Mouse (Mus musculus): ENCODE measurements around the gene Stk40. TPM values are rescaled to one million over a fixed set of nuclear protein-coding genes. Genes with fewer than 3 reads are reported as not detected.
A peak's percentile ranks its signal among the peaks of the same experiment; 100 is the strongest.

Gene Stk40
- total and polyA plus RNA-seq, 2 experiments from 2014 or later: 17.3 to 22.8 TPM

GRCm38 (mm10) chr4:126147533-126148160, 43.9 kb downstream of the Stk40 start, which contains the start of gene Eva1b:
Gene Eva1b, plus strand, starts transcription at chr4:126147744.
- 7% methylated on average over 24 of the region's 24 CpGs for WGBS
- 0 out of 2 replicates have a peak, but pooled peaks cover 26% of the 10 kb centered on the region for H3K27me3 ChIP-seq (ENCODE audit: control insufficient read depth, insufficient read depth, low read length)
- peak within 1 kb of the TSS; percentile 80 for H3K27ac ChIP-seq (ENCODE audit: low read depth)
- DNase-seq (ENCODE audit: low spot score) (peak; percentile 62), ATAC-seq (ENCODE audit: insufficient read depth, low read depth) (peak; percentile 51)
- peaks cover 19% of the 10 kb centered on the region for H3K4me1 ChIP-seq (ENCODE audit: control insufficient read depth, insufficient read depth)
- H3K9me3 ChIP-seq (replicated peaks; ENCODE audit: control insufficient read depth, low read length): no peaks in the 10 kb centered on the region
- H3K4me3 ChIP-seq (ENCODE audit: low read depth, low read length): peak within 1 kb of the TSS; percentile 59
- TF ChIP-seq EP300 (IDR thresholded peaks at IDR 0.05; ENCODE audit: low read depth) (no peak), CTCF (IDR thresholded peaks at IDR 0.05; ENCODE audit: low read depth) (no peak)
- peak within 1 kb of the TSS; percentile 73 for H3K4me2 ChIP-seq (ENCODE audit: low read depth, low read length)
- peak within 1 kb of the TSS; percentile 72 for H3K9ac ChIP-seq (replicated peaks; ENCODE audit: low read depth, low read length)
- H3K36me3 ChIP-seq (replicated peaks; ENCODE audit: control insufficient read depth, insufficient read depth, low read length): peaks cover 7% of the 10 kb centered on the region

DNA sequence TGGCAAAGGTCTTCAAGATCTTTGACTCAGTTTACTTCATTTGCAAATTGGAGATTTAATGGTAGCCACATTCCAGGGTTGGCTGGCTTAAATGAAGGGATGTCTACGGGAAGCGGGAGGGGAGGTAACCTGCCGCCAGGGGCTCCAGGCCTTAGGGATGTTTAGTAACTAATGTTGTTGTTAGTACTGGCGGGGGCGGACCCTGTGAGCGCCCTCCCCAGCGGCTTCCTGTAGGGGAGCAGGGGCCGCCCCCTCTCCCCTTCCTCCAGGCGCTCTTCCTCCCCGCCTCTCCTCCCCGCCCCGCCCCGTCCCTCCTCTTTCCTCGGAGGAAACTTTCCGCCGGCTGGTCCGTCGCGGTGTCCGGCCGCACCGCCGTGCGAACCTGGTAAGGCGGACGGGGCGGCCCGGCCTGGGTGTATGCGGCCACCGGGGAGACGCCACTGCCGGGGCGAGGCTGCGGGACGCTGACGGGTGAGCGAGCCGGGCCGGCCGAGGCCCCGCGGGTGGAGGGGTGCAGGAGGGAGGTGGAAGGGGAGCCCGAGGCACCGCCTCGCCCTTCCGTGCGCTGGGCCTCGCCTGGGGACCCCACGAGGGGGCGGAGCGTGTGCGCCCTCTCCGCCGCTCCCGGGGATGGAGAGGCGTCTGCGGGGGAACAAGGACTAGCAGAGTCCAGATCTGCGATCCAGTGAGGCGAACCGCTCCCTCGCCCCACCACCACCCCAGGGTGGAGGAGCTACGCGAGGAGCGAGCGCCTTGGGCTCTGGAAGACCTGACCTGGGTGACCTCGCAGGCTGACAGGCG, 44.6 kb downstream of the Stk40 start:
- WGBS: 2% methylated on average over 60 of the region's 67 CpGs
- peaks cover 19% of the 10 kb centered on the region for H3K4me1 ChIP-seq (ENCODE audit: control insufficient read depth, insufficient read depth)
- no peak for TF ChIP-seq EP300 (IDR thresholded peaks at IDR 0.05; ENCODE audit: low read depth)

DNA sequence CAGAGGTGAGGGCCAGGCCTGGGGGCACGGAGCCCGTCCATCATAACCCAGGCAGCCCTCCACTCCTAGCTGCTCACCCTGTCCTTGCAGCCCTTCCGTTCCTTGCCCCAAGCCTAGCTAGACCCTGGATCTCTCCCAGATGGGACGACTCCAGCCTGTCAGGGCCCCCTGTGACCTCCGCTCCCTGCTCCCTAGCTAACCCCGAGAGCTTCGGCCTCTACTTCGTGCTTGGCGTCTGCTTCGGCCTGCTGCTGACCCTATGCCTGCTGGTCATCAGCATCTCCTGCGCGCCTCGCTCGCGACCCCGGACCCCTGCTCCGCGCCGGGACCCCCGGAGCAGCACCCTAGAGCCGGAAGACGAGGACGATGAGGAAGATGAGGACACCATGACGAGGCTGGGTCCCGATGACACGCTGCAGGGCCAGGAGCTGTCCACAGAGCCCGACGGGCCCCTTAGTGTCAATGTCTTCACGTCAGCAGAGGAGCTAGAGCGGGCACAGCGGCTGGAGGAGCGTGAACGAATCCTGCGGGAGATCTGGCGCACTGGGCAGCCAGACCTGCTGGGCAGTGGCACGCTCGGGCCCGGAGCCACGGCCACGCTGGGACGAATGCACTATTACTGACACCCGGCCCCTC, 45.4 kb downstream of the Stk40 start:
- ATAC-seq (ENCODE audit: insufficient read depth, low read depth): no peak
- Histone ChIP-seq H3K27ac (ENCODE audit: low read depth) (peak overlapping the region; percentile 80), H3K9me3 (replicated peaks; ENCODE audit: control insufficient read depth, low read length) (no peaks in the 10 kb centered on the region)

More for the DNA sequence above, 44.6 kb downstream of the Stk40 start:
- DNase-seq (ENCODE audit: low spot score) (peak; percentile 77), ATAC-seq (ENCODE audit: insufficient read depth, low read depth) (peak; percentile 68)
- Histone ChIP-seq H3K36me3 (replicated peaks; ENCODE audit: control insufficient read depth, insufficient read depth, low read length) (peaks cover 7% of the 10 kb centered on the region), H3K27me3 (ENCODE audit: control insufficient read depth, insufficient read depth, low read length) (0 out of 2 replicates have a peak, but pooled peaks cover 26% of the 10 kb centered on the region), H3K9me3 (replicated peaks; ENCODE audit: control insufficient read depth, low read length) (no peaks in the 10 kb centered on the region), H3K27ac (ENCODE audit: low read depth) (peak overlapping the region; percentile 80), H3K9ac (replicated peaks; ENCODE audit: low read depth, low read length) (peak overlapping the region; percentile 72), H3K4me2 (ENCODE audit: low read depth, low read length) (peak overlapping the region; percentile 73), H3K4me3 (ENCODE audit: low read depth, low read length) (peak overlapping the region; percentile 59)

GRCm38 (mm10) chr4:126149798-126150197, 46.0 kb downstream of the Stk40 start:
- Histone ChIP-seq H3K9ac (replicated peaks; ENCODE audit: low read depth, low read length) (peak overlapping the region; percentile 72; the same call in 1 of the 2 replicates), H3K27ac (ENCODE audit: low read depth) (peak overlapping the region; percentile 80), H3K9me3 (replicated peaks; ENCODE audit: control insufficient read depth, low read length) (no peaks in the 10 kb centered on the region), H3K27me3 (ENCODE audit: control insufficient read depth, insufficient read depth, low read length) (0 out of 2 replicates have a peak, but pooled peaks cover 26% of the 10 kb centered on the region), H3K4me1 (ENCODE audit: control insufficient read depth, insufficient read depth) (peaks cover 19% of the 10 kb centered on the region), H3K4me2 (ENCODE audit: low read depth, low read length) (peak overlapping the region; percentile 73), H3K4me3 (ENCODE audit: low read depth, low read length) (peak overlapping the region; percentile 59), H3K36me3 (replicated peaks; ENCODE audit: control insufficient read depth, insufficient read depth, low read length) (peaks cover 7% of the 10 kb centered on the region)
- TF ChIP-seq CTCF (IDR thresholded peaks at IDR 0.05; ENCODE audit: low read depth) (no peak), EP300 (IDR thresholded peaks at IDR 0.05; ENCODE audit: low read depth) (no peak)
- ATAC-seq (ENCODE audit: insufficient read depth, low read depth): no peak
- WGBS: 49% methylated on average over 10 of the region's 10 CpGs
- DNase-seq (ENCODE audit: low spot score): no peak

More for the DNA sequence above, 45.4 kb downstream of the Stk40 start:
- TF ChIP-seq CTCF (IDR thresholded peaks at IDR 0.05; ENCODE audit: low read depth) (no peak), EP300 (IDR thresholded peaks at IDR 0.05; ENCODE audit: low read depth) (no peak)
- Histone ChIP-seq H3K4me1 (ENCODE audit: control insufficient read depth, insufficient read depth) (peaks cover 19% of the 10 kb centered on the region), H3K9ac (replicated peaks; ENCODE audit: low read depth, low read length) (peak overlapping the region; percentile 72), H3K36me3 (replicated peaks; ENCODE audit: control insufficient read depth, insufficient read depth, low read length) (peaks cover 7% of the 10 kb centered on the region), H3K27me3 (ENCODE audit: control insufficient read depth, insufficient read depth, low read length) (0 out of 2 replicates have a peak, but pooled peaks cover 26% of the 10 kb centered on the region), H3K4me2 (ENCODE audit: low read depth, low read length) (peak overlapping the region; percentile 73), H3K4me3 (ENCODE audit: low read depth, low read length) (peak overlapping the region; percentile 59)
- DNase-seq (ENCODE audit: low spot score): no peak
- 24% methylated on average over 42 of the region's 42 CpGs for WGBS

GRCm38 (mm10) chr4:126150297-126150948, 46.7 kb downstream of the Stk40 start:
- Histone ChIP-seq H3K27me3 (ENCODE audit: control insufficient read depth, insufficient read depth, low read length) (0 out of 2 replicates have a peak, but pooled peaks cover 26% of the 10 kb centered on the region), H3K4me1 (ENCODE audit: control insufficient read depth, insufficient read depth) (peaks cover 19% of the 10 kb centered on the region), H3K27ac (ENCODE audit: low read depth) (peak overlapping the region; percentile 80), H3K36me3 (replicated peaks; ENCODE audit: control insufficient read depth, insufficient read depth, low read length) (peaks cover 7% of the 10 kb centered on the region), H3K9me3 (replicated peaks; ENCODE audit: control insufficient read depth, low read length) (no peaks in the 10 kb centered on the region), H3K9ac (replicated peaks; ENCODE audit: low read depth, low read length) (no peak overlapping the region), H3K4me3 (ENCODE audit: low read depth, low read length) (peak overlapping the region; percentile 59; the same call in 1 of the 2 replicates), H3K4me2 (ENCODE audit: low read depth, low read length) (peak overlapping the region; percentile 73)
- WGBS: 45% methylated on average over 16 of the region's 16 CpGs
- DNase-seq (ENCODE audit: low spot score) (peak; percentile 60), ATAC-seq (ENCODE audit: insufficient read depth, low read depth) (peak; percentile 66)
- peak; percentile 44; the same call in 1 of the 2 replicates for TF ChIP-seq EP300 (IDR thresholded peaks at IDR 0.05; ENCODE audit: low read depth)
- TF ChIP-seq CTCF (IDR thresholded peaks at IDR 0.05; ENCODE audit: low read depth): no peak

All from heart, postnatal 0 days (tissue).